Mouse (Mus musculus) lung, postnatal 0 days (tissue): ENCODE data around the gene Dlg2. TPM values are rescaled to one million over a fixed set of nuclear protein-coding genes. Genes with fewer than 3 reads are reported as not detected.
A peak's percentile ranks its signal among the peaks of the same experiment; 100 is the strongest.
"Not testable (repeated sequence)": the region's sequence is repeated elsewhere in the genome, so short reads cannot be mapped to it uniquely, and the experiment has no call there.

ENCODE experiments used
- ATAC-seq: fragments of 200-750 bp; cut with Nextera tagmentation; 2 replicates; pipeline ENCODE4 v1.8.0; 2017; ENCODE audit warnings: moderate library complexity
- DNase-seq: peaks from one replicate; pipeline ENCODE4 v3.0.0-alpha.2; 2016; ENCODE audit warnings: low spot score
- H3K27ac ChIP-seq: fragments of 300-500 bp; sonication (generic); 2 replicates; pipeline ENCODE4 v1.5.1; 2014; ENCODE audit warnings: antibody characterized with exemption, mild to moderate bottlenecking, low read length, mixed read lengths
- H3K27me3 ChIP-seq: fragments of 300-500 bp; sonication (generic); replicated peaks from 2 replicates; pipeline ENCODE4 v1.6.1; 2014; ENCODE audit warnings: low read length, mixed read lengths; ENCODE audit not compliant: insufficient read depth
- H3K36me3 ChIP-seq: fragments of 300-500 bp; sonication (generic); 2 replicates; pipeline ENCODE4 v1.6.1; 2014; ENCODE audit warnings: low read length, mixed read lengths; ENCODE audit not compliant: insufficient read depth
- H3K4me1 ChIP-seq: fragments of 300-500 bp; sonication (generic); 2 replicates; pipeline ENCODE4 v1.6.1; 2014; ENCODE audit warnings: antibody characterized with exemption, low read depth, low read length, mixed read lengths; ENCODE audit not compliant: insufficient read depth
- H3K4me2 ChIP-seq: fragments of 300-500 bp; sonication (generic); replicated peaks from 2 replicates; pipeline ENCODE4 v1.6.1; 2014; ENCODE audit warnings: low read depth, mild to moderate bottlenecking, low read length, moderate library complexity, mixed read lengths
- H3K4me3 ChIP-seq: fragments of 300-500 bp; sonication (generic); 2 replicates; pipeline ENCODE4 v1.5.1; 2014; ENCODE audit warnings: low read depth, low read length
- H3K9ac ChIP-seq: fragments of 300-500 bp; sonication (generic); replicated peaks from 2 replicates; pipeline ENCODE4 v1.6.1; 2014; ENCODE audit warnings: low read depth, mild to moderate bottlenecking
- H3K9me3 ChIP-seq: fragments of 300-500 bp; sonication (generic); 2 replicates; pipeline ENCODE4 v1.6.1; 2016; ENCODE audit warnings: low read length, mixed read lengths
- CTCF ChIP-seq: IDR thresholded peaks from 2 replicates; pipeline ENCODE4 v1.5.1; 2016; ENCODE audit warnings: antibody characterized with exemption, mild to moderate bottlenecking
- EP300 ChIP-seq: IDR thresholded peaks from 2 replicates; pipeline ENCODE4 v1.6.1; 2016; ENCODE audit warnings: antibody characterized with exemption, mild to moderate bottlenecking, control low read depth
- WGBS: fragments of 180-500 bp; shearing (Covaris S2); extraction: QIAGEN DNeasy Blood & Tissue Kit; methylation state at CpG from one replicate; pipeline ENCODE4 v1.1.7; 2014; 5-methylcytosine and 5-hydroxymethylcytosine counted together
- polyA plus RNA-seq: library from polyadenylated mRNA; unstranded; fragments of >200 nt; fragmentation: Nextera tagmentation; extraction: Ambion mirVana; gene quantifications from 2 replicates; pipeline ENCODE4 v1.2.1, GENCODE M21; 2015

The Dlg2 gene
- polyA plus RNA-seq, 1 experiment from 2014 or later = 0.43 TPM

- no peaks in the 10 kb centered on the region for H3K27me3 ChIP-seq
- TF ChIP-seq CTCF = no peak
- no peak for TF ChIP-seq EP300
- no peaks in the 10 kb centered on the region for H3K36me3 ChIP-seq
- no peak for ATAC-seq
- H3K4me1 ChIP-seq = no peaks in the 10 kb centered on the region
- H3K9ac ChIP-seq = no peak overlapping the region
- WGBS = 50% methylated on average over 5 of the region's 5 CpGs
- H3K27ac ChIP-seq = no peak overlapping the region
- H3K4me3 ChIP-seq = no peak overlapping the region
- DNase-seq = no peak
- H3K9me3 ChIP-seq = no peaks in the 10 kb centered on the region
- H3K4me2 ChIP-seq = no peak overlapping the region
Measured at GRCm38 (mm10) chr7:90843345-90844293, 367.1 kb downstream of the Dlg2 start.

DNA sequence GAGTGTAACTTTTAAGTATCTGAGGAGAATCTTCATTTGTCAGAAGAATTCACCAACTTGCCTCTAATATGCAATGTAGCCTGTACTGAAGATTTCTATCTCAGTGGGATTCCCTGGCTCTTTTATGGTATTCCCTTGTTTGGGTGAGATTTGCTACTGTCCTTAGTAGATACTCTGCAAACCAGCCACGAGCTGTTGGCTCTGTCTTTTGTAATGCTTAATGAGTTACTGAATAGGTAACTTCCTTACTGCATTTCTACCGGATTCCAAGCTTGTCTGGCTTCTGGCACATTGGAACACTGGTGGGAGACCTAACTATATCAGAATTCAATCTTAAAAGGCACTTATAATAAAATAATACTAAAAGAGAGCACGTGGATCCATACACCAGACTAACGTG, 400.3 kb downstream of the Dlg2 start:
- 57% methylated on average over 4 of the region's 4 CpGs for WGBS
- not testable (repeated sequence) for ATAC-seq, H3K9me3 ChIP-seq, H3K4me1 ChIP-seq, H3K4me3 ChIP-seq, H3K9ac ChIP-seq, H3K27me3 ChIP-seq, H3K4me2 ChIP-seq, H3K27ac ChIP-seq, H3K36me3 ChIP-seq, DNase-seq

DNA sequence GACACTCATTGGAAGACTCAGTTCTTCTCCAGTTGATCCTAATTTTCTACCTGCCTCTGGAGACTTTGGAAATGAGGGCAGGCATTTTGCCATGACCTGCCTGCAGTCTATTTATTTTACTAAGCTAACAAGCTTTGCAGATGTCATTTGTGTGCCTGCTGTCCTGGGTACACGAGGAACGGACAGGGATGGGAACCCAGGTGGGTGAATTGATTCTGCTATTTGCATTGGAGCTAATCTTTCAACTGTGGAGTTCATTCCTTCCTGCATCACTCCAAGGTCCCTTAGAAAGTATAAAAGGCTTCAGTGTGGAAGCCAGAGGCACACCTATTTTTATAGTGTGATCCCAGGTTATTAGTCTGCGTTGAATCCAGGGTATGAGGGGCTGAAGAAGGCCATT, 406.3 kb downstream of the Dlg2 start:
- H3K9me3 ChIP-seq = no peaks in the 10 kb centered on the region
- no peak for ATAC-seq
- no peak overlapping the region for H3K27ac ChIP-seq
- no peaks in the 10 kb centered on the region for H3K36me3 ChIP-seq
- TF ChIP-seq CTCF = no peak
- TF ChIP-seq EP300 = no peak
- WGBS = 43% methylated on average over 3 of the region's 3 CpGs
- no peak overlapping the region for H3K4me3 ChIP-seq
- no peak for DNase-seq
- no peak overlapping the region for H3K4me2 ChIP-seq
- H3K27me3 ChIP-seq = no peaks in the 10 kb centered on the region
- no peaks in the 10 kb centered on the region for H3K4me1 ChIP-seq
- no peak overlapping the region for H3K9ac ChIP-seq

DNA sequence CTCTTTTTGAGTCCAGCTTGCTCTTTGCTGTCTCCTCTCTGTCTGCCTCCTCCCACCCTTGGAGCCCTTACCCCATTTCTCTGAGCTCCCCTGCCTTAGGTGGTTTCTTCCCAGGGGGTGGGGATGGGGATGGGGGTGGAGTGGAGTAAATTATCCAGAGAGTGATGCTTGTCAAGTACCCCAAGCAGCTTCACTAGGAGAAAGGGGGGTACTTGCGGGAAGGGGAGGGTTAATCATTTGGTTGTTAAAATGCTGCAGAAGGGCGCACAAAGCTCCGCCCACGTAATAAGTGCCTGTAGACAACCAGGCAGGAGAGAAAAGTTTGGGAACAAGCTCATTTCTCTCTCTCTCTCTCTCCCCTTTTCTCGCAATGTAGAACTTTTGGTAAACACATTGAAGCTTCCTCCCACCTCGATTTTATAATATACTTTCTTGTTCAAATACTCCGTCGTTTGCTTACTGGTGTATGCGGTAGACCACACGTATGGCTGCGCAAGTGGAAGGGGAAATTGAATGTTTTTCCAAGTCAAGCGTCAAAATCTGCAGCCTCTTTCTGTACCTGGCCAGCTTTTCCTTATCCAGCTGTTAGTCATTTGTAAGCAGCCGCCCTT, 410.0 kb downstream of the Dlg2 start:
- 1% methylated on average over 13 of the region's 13 CpGs for WGBS
- no peak overlapping the region for H3K4me2 ChIP-seq
- no peak for TF ChIP-seq EP300
- no peak for TF ChIP-seq CTCF
- ATAC-seq = no peak
- H3K4me1 ChIP-seq = no peaks in the 10 kb centered on the region
- no peak overlapping the region for H3K9ac ChIP-seq
- H3K27me3 ChIP-seq = no peaks in the 10 kb centered on the region
- H3K4me3 ChIP-seq = no peak overlapping the region
- no peak overlapping the region for H3K27ac ChIP-seq
- DNase-seq = no peak
- H3K9me3 ChIP-seq = no peaks in the 10 kb centered on the region
- no peaks in the 10 kb centered on the region for H3K36me3 ChIP-seq

DNA sequence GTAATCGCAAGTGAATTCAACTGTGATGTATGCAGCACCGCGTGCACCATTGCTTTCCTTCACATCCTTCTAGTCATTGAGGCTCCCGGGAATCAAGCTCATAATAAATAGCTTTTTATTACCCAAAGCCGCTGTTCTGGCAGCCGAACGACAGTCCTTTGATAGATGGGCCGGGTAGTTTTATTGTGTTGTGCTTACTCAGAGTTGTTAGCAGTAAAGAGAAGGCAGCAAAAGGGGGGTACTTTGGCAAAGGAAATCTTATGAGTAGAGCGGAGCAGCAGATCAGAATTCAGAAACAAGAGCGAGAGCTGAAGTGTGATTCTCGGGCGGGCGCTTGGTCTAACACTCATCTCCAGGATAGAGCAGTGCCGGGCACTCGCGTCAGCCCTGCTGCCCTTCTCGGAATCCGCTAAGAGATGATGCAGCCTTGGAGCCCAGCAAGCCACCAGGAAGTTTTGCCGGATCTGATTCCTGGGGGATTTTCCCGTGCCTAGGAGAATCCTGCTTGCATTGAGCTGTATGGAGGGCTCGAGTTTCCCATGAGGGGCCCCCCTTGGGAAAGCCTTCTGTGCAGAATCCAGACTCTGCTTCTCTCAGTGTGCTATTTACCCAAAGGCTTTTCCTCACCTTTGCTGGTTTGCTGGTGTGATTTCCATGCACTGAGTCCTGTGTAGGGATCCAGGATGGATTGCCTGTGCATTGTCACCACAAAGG, 410.7 kb downstream of the Dlg2 start:
- H3K9ac ChIP-seq = no peak overlapping the region
- ATAC-seq (no peak), DNase-seq (no peak)
- no peaks in the 10 kb centered on the region for H3K27me3 ChIP-seq
- 2% methylated on average over 21 of the region's 21 CpGs for WGBS
- H3K4me2 ChIP-seq = 0 out of 2 replicates have a peak overlapping the region, but pooled peaks have one; percentile 25
- no peaks in the 10 kb centered on the region for H3K9me3 ChIP-seq
- no peaks in the 10 kb centered on the region for H3K36me3 ChIP-seq
- no peak overlapping the region for H3K4me3 ChIP-seq
- no peaks in the 10 kb centered on the region for H3K4me1 ChIP-seq
- H3K27ac ChIP-seq = no peak overlapping the region
- no peak for TF ChIP-seq EP300
- TF ChIP-seq CTCF = no peak

GRCm38 (mm10) chr7:90927441-90927840, 451.0 kb downstream of the Dlg2 start:
- 70% methylated on average over 4 of the region's 4 CpGs for WGBS
- TF ChIP-seq CTCF (no peak), EP300 (no peak)

More at GRCm38 (mm10) chr7:90927441-90927840, 451.0 kb downstream of the Dlg2 start:
- Histone ChIP-seq H3K36me3 (no peaks in the 10 kb centered on the region), H3K27ac (no peak overlapping the region), H3K27me3 (no peaks in the 10 kb centered on the region), H3K4me2 (no peak overlapping the region), H3K4me3 (no peak overlapping the region), H3K4me1 (no peaks in the 10 kb centered on the region), H3K9me3 (no peaks in the 10 kb centered on the region), H3K9ac (no peak overlapping the region)
- ATAC-seq (no peak), DNase-seq (no peak)
